18 mouse cellular contexts compared by ENCODE assay signal in the genomic region with DNA sequence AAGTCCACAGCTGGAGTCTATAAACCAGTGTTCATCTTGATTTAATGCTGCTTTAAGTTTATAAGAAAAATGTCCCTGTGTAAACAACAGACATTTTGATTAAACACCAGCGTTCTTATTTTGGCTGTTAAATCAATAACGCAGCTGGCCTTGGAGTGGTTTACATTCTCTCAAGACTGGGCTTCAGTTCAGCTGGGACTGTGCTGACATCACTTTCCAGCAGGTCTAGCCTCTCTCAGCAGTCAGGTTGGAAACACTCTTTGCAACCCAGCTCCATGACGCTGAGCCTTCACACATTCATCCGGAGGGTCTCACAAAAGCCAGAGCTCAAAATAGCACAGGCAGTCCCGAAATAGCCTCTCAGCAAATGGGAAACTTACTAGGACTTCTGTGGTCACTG. TPM values are rescaled to one million over a fixed set of nuclear protein-coding genes. Genes with fewer than 3 reads are reported as not detected.
A peak's percentile ranks its signal among the peaks of the same experiment; 100 is the strongest.
DNase-seq lines count a peak whose midpoint lies in the region; ATAC-seq and TF ChIP-seq lines count a peak whose summit lies in the region.
"Had no signal": no experiment of that assay in that cellular context is flagged by ENCODE, and none has a peak within 500 bp of the region (broad histone marks: within the 10 kb centered on the region; RNA-seq: fewer than 3 reads in every experiment).

No protein-coding gene starts in this region.

- peak overlapping the region; percentile 82 for H3K27ac ChIP-seq in heart, embryonic 12.5 days (ENCODE audit: poor library complexity, severe bottlenecking)
- no peak overlapping the region for H3K27ac ChIP-seq in kidney, postnatal 0 days
- peak overlapping the region; percentile 80 for H3K27ac ChIP-seq in lung, embryonic 14.5 days (ENCODE audit: low read depth)
- 0 out of 2 replicates have a peak overlapping the region, but pooled peaks have one; percentile 12 for H3K27ac ChIP-seq in small intestine, adult 2 months (ENCODE audit: insufficient read depth, low read depth, low read length)
- no peak overlapping the region for H3K27ac ChIP-seq in neural tube, embryonic 15.5 days (replicated peaks)
- H3K27ac ChIP-seq: hindbrain, embryonic 10.5 days; limb, embryonic 12.5 days; macrophage had no signal

- peaks cover 43% of the 10 kb centered on the region for H3K4me1 ChIP-seq in heart, embryonic 12.5 days (replicated peaks)
- 0 out of 2 replicates have a peak, but pooled peaks cover 5% of the 10 kb centered on the region for H3K4me1 ChIP-seq in kidney, postnatal 0 days (replicated peaks; ENCODE audit: insufficient read depth, low read length)
- H3K4me1 ChIP-seq in lung, embryonic 14.5 days (ENCODE audit: insufficient read depth) = peaks cover 36% of the 10 kb centered on the region
- no peaks in the 10 kb centered on the region for H3K4me1 ChIP-seq in small intestine, adult 2 months (ENCODE audit: control insufficient read depth, insufficient read depth, insufficient read length, low read length)
- H3K4me1 ChIP-seq in neural tube, embryonic 15.5 days = no peaks in the 10 kb centered on the region

- no peak for TF ChIP-seq CTCF in kidney, postnatal 0 days (IDR thresholded peaks at IDR 0.05; ENCODE audit: low read depth)
- no peak for TF ChIP-seq CTCF in lung, embryonic 14.5 days (IDR thresholded peaks at IDR 0.05; ENCODE audit: low read depth)
- no peak for TF ChIP-seq CTCF in small intestine, adult 2 months (IDR thresholded peaks at IDR 0.05; ENCODE audit: extremely low read depth, insufficient read length, insufficient replicate concordance, low read depth, low read length)

- no peak overlapping the region for H3K9ac ChIP-seq in heart, embryonic 12.5 days
- H3K9ac ChIP-seq in kidney, postnatal 0 days (ENCODE audit: low read depth, low read length) = no peak overlapping the region
- no peak overlapping the region for H3K9ac ChIP-seq in lung, embryonic 14.5 days
- no peak overlapping the region for H3K9ac ChIP-seq in neural tube, embryonic 15.5 days (replicated peaks)
- H3K9ac ChIP-seq: forebrain, postnatal 0 days; limb, embryonic 12.5 days had no signal

- WGBS in heart, embryonic 12.5 days = 24% methylated on average over 5 of the region's 5 CpGs
- WGBS in kidney, postnatal 0 days = 50% methylated on average over 5 of the region's 5 CpGs
- WGBS in lung, embryonic 14.5 days = 8% methylated on average over 5 of the region's 5 CpGs
- WGBS in small intestine, adult 2 months = 42% methylated on average over 5 of the region's 5 CpGs
- 68% methylated on average over 5 of the region's 5 CpGs for WGBS in neural tube, embryonic 15.5 days

- TF ChIP-seq POLR2A in small intestine, adult 2 months (IDR thresholded peaks at IDR 0.05; ENCODE audit: low read depth, low read length) = no peak

- peak; percentile 61 for ATAC-seq in heart, embryonic 12.5 days (ENCODE audit: insufficient number of reproducible peaks, low FRiP score)
- no peak for ATAC-seq in kidney, postnatal 0 days (replicated peaks; ENCODE audit: low FRiP score, low read depth)
- peak; percentile 99 for ATAC-seq in lung, embryonic 14.5 days (ENCODE audit: insufficient read depth)
- ATAC-seq in neural tube, embryonic 15.5 days (ENCODE audit: low FRiP score) = no peak
- ATAC-seq in erythroid progenitor cell, adult 5-6 weeks (replicated peaks; ENCODE audit: low FRiP score, poor library complexity, severe bottlenecking) = no peak
- ATAC-seq: forebrain, postnatal 0 days had no signal

- no peak overlapping the region for H3K4me3 ChIP-seq in heart, embryonic 12.5 days
- no peak overlapping the region for H3K4me3 ChIP-seq in kidney, postnatal 0 days (replicated peaks; ENCODE audit: low read depth, low read length)
- H3K4me3 ChIP-seq in lung, embryonic 14.5 days (ENCODE audit: low read depth, low read length) = no peak overlapping the region
- H3K4me3 ChIP-seq in small intestine, adult 2 months (ENCODE audit: low read depth, low read length) = no peak overlapping the region
- H3K4me3 ChIP-seq in neural tube, embryonic 15.5 days (replicated peaks) = no peak overlapping the region
- H3K4me3 ChIP-seq: erythroblast, embryonic 14.5 days; hindbrain, embryonic 10.5 days; limb, embryonic 12.5 days had no signal

- H3K9me3 ChIP-seq in heart, embryonic 12.5 days (replicated peaks) = no peaks in the 10 kb centered on the region
- no peaks in the 10 kb centered on the region for H3K9me3 ChIP-seq in kidney, postnatal 0 days (replicated peaks; ENCODE audit: low read length)
- H3K9me3 ChIP-seq in lung, embryonic 14.5 days (ENCODE audit: low read depth, low read length) = no peaks in the 10 kb centered on the region
- no peaks in the 10 kb centered on the region for H3K9me3 ChIP-seq in neural tube, embryonic 15.5 days (replicated peaks)
- H3K9me3 ChIP-seq: hindbrain, embryonic 10.5 days; limb, embryonic 12.5 days had no signal

- no peaks in the 10 kb centered on the region for H3K27me3 ChIP-seq in heart, embryonic 12.5 days (replicated peaks)
- no peaks in the 10 kb centered on the region for H3K27me3 ChIP-seq in kidney, postnatal 0 days (ENCODE audit: insufficient read depth, low read length)
- H3K27me3 ChIP-seq in lung, embryonic 14.5 days (ENCODE audit: insufficient read depth, low read length) = no peaks in the 10 kb centered on the region
- no peaks in the 10 kb centered on the region for H3K27me3 ChIP-seq in small intestine, adult 2 months (ENCODE audit: control insufficient read depth, insufficient read depth, low read length)
- H3K27me3 ChIP-seq in neural tube, embryonic 15.5 days (replicated peaks) = no peaks in the 10 kb centered on the region
- H3K27me3 ChIP-seq: limb, embryonic 12.5 days had no signal

- intact Hi-C loops in heart, postnatal 36 days (cut with DNase I) = no loop called here

- H3K36me3 ChIP-seq in heart, embryonic 12.5 days = peaks cover 12% of the 10 kb centered on the region; the same call in 1 of the 2 replicates
- no peaks in the 10 kb centered on the region for H3K36me3 ChIP-seq in kidney, postnatal 0 days (ENCODE audit: insufficient read depth, low read length)
- H3K36me3 ChIP-seq in lung, embryonic 14.5 days (ENCODE audit: insufficient read depth) = peaks cover 14% of the 10 kb centered on the region; the same call in 1 of the 2 replicates
- no peaks in the 10 kb centered on the region for H3K36me3 ChIP-seq in small intestine, adult 2 months (ENCODE audit: control insufficient read depth, insufficient read depth, low read length)
- H3K36me3 ChIP-seq in neural tube, embryonic 15.5 days = no peaks in the 10 kb centered on the region
- H3K36me3 ChIP-seq: hindbrain, embryonic 10.5 days; limb, embryonic 12.5 days had no signal

- no peak for DNase-seq in heart, postnatal 36 days
- peak; percentile 88 for DNase-seq in kidney, postnatal 0 days (ENCODE audit: low spot score)
- no peak for DNase-seq in kidney, adult 11 months
- peak; percentile 97 for DNase-seq in lung, embryonic 14.5 days
- DNase-seq: cerebellum, adult 18-20 months; embryo, embryonic 11 days; forebrain, postnatal 0 days; midbrain, embryonic 14.5 days; right cerebral cortex, postnatal 25 days; thymus, postnatal 4 days had no signal

- no peak overlapping the region for H3K4me2 ChIP-seq in heart, embryonic 12.5 days
- no peak overlapping the region for H3K4me2 ChIP-seq in kidney, postnatal 0 days (ENCODE audit: low read length)
- H3K4me2 ChIP-seq in lung, embryonic 14.5 days = 0 out of 2 replicates have a peak overlapping the region, but pooled peaks have one; percentile 5
- H3K4me2 ChIP-seq in neural tube, embryonic 15.5 days = no peak overlapping the region
- H3K4me2 ChIP-seq: limb, embryonic 12.5 days had no signal

RNA-seq across cellular contexts. Expression of a gene that starts 17.3 kb away (rescaled TPM):
- 61.4 and 62.6 TPM in 2 replicates for polyA plus RNA-seq in heart, embryonic 12.5 days (2016; fragmentation: Nextera tagmentation; extraction: Ambion mirVana)
- total RNA-seq in heart, postnatal 36 days (2021) = 10 to 100 TPM; 13.6 to 14.5 TPM
- 24.2 and 28.2 TPM in 2 replicates for polyA plus RNA-seq in kidney, postnatal 0 days (2015; fragmentation: Nextera tagmentation; extraction: Ambion mirVana)
- 73.5 and 75.6 TPM in 2 replicates for polyA plus RNA-seq in lung, embryonic 14.5 days (2014; fragmentation: Nextera tagmentation; extraction: Ambion mirVana)
- 2.2 and 2.4 TPM in 2 replicates for polyA plus RNA-seq in small intestine, adult 2 months (2012; rRNA removed)
- 48.3 and 50.2 TPM in 2 replicates for polyA plus RNA-seq in neural tube, embryonic 15.5 days (2015; fragmentation: Nextera tagmentation; extraction: Ambion mirVana)
- total RNA-seq in erythroid progenitor cell, adult 5-6 weeks (2015; ENCODE audit: low replicate concordance) = not detected in 2 replicates
- not detected in 2 replicates for total RNA-seq in erythroid progenitor cell, adult 5-6 weeks (2017; ENCODE audit: low replicate concordance)
- polyA plus RNA-seq: erythroblast, embryonic 14.5 days had no signal

Comparison
In these comparisons a context has a peak if more than half of its experiments do, and no peak if none do; other contexts are left out.
1. DNase-seq: peak in kidney, postnatal 0 days (single experiment) and lung, embryonic 14.5 days (single experiment); none in heart, postnatal 36 days (0 of 2) and kidney, adult 11 months (single experiment).
2. ATAC-seq: peak in heart, embryonic 12.5 days (single experiment) and lung, embryonic 14.5 days (single experiment); none in kidney, postnatal 0 days (single experiment), neural tube, embryonic 15.5 days (single experiment) and erythroid progenitor cell, adult 5-6 weeks (single experiment).
3. H3K27ac ChIP-seq: peak in heart, embryonic 12.5 days (single experiment), lung, embryonic 14.5 days (single experiment) and small intestine, adult 2 months (single experiment); none in kidney, postnatal 0 days (single experiment) and neural tube, embryonic 15.5 days (single experiment).